3 mouse cellular contexts compared by ENCODE assay signal in the genomic region with DNA sequence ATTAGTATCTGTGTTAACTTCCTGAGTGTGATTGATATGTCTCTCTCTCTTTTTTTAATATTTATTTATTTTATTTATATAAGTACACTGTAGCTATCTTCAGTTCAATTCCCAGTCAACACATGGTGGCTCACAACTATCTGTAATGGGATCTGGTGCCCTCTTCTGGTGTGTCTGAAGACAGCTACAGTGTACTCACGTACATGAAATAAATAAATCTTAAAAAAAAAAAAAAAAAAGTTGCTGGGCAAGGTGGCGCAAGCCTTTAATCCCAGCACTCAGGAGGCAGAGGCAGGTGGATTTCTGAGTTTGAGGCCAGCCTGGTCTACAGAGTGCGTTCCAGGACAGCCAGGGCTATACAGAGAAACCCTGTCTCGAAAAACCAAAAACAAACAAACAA.
TF ChIP-seq lines count a peak whose summit lies in the region.

No protein-coding gene starts in this region.

TF ChIP-seq in CH12.LX, 34 proteins besides CTCF, POLR2A, EP300 and RAD21:
- peak; percentile 48; the same call in 1 of the 2 replicates for TF ChIP-seq ZNF384 (IDR thresholded peaks at IDR 0.05; ENCODE audit: low read depth, low read length)

TF ChIP-seq in ES-E14, 5 proteins besides CTCF, POLR2A, EP300 and RAD21:
- 0 out of 2 replicates have a peak, but pooled peaks have one; percentile 25 for TF ChIP-seq ZNF384 (IDR thresholded peaks at IDR 0.05; ENCODE audit: low read depth, low read length)
TF ChIP-seq in ES-E14: peak in this region for 1; not testable (repeated sequence) for 4.

TF ChIP-seq in MEL, 35 proteins besides CTCF, POLR2A, EP300 and RAD21:
- peak; percentile 54 for TF ChIP-seq ZNF384 (IDR thresholded peaks at IDR 0.05; ENCODE audit: low read depth, low read length)
